Mouse (Mus musculus) naive thymus-derived CD4-positive, alpha-beta T cell, adult 5 months (primary cell): Measurements from ENCODE around the gene Vmn1r118. TPM values are rescaled to one million over a fixed set of nuclear protein-coding genes. Genes with fewer than 3 reads are reported as not detected.

Experiments used
- polyA plus RNA-seq: library from polyadenylated mRNA; unstranded; fragments of 100-300 nt; shearing (Covaris generic); gene quantifications from one replicate; pipeline ENCODE4 v1.2.1, GENCODE M21; 2017

The Vmn1r118 gene
- not detected for polyA plus RNA-seq

GRCm38 (mm10) chr7:20912247-20912646, at the start of gene Vmn1r118:
TSS of gene Vmn1r118 (minus strand) at chr7:20912347.

GRCm38 (mm10) chr7:20884021-20884420, 28.1 kb downstream of the Vmn1r118 start, which contains the start of gene Vmn1r117:
TSS of gene Vmn1r117 (minus strand) at chr7:20884121.

GRCm38 (mm10) chr7:20871956-20872355, 40.2 kb downstream of the Vmn1r118 start, which contains the start of gene Vmn1r116:
TSS of gene Vmn1r116 (plus strand) at chr7:20872256.

Other genes starting within 250 kb of the Vmn1r118 start
- gene Vmn1r107, start 243.4 kb downstream of the Vmn1r118 start, polyA plus RNA-seq = not detected
- not detected for gene Vmn1r111, start 209.1 kb downstream of the Vmn1r118 start, polyA plus RNA-seq
- not detected for gene Gm10668, start 181.7 kb downstream of the Vmn1r118 start, polyA plus RNA-seq
- not detected for gene Vmn1r112, start 141.2 kb downstream of the Vmn1r118 start, polyA plus RNA-seq
- not detected for gene Vmn1r113, start 125.1 kb downstream of the Vmn1r118 start, polyA plus RNA-seq
- gene Vmn1r114, start 100.2 kb downstream of the Vmn1r118 start, polyA plus RNA-seq = not detected
- gene Vmn1r115, start 67.4 kb downstream of the Vmn1r118 start, polyA plus RNA-seq = not detected
- gene Vmn1r116, start 40.1 kb downstream of the Vmn1r118 start, polyA plus RNA-seq = not detected
- not detected for gene Vmn1r117, start 28.2 kb downstream of the Vmn1r118 start, polyA plus RNA-seq
- not detected for gene Vmn1r119, start 100.1 kb upstream of the Vmn1r118 start, polyA plus RNA-seq
- not detected for gene Vmn1r120, start 141.4 kb upstream of the Vmn1r118 start, polyA plus RNA-seq
- not detected for gene Vmn1r121, start 186.2 kb upstream of the Vmn1r118 start, polyA plus RNA-seq
- gene Vmn1r122, start 221.8 kb upstream of the Vmn1r118 start, polyA plus RNA-seq = not detected
- not detected for gene Vmn1r123, start 249.8 kb upstream of the Vmn1r118 start, polyA plus RNA-seq